Mouse (Mus musculus): ENCODE results near the gene Zbtb12. TPM values are rescaled to one million over a fixed set of nuclear protein-coding genes. Genes with fewer than 3 reads are reported as not detected.

Gene Zbtb12
- polyA plus RNA-seq, 1 experiment from 2014 or later, result 0.41 TPM

DNA sequence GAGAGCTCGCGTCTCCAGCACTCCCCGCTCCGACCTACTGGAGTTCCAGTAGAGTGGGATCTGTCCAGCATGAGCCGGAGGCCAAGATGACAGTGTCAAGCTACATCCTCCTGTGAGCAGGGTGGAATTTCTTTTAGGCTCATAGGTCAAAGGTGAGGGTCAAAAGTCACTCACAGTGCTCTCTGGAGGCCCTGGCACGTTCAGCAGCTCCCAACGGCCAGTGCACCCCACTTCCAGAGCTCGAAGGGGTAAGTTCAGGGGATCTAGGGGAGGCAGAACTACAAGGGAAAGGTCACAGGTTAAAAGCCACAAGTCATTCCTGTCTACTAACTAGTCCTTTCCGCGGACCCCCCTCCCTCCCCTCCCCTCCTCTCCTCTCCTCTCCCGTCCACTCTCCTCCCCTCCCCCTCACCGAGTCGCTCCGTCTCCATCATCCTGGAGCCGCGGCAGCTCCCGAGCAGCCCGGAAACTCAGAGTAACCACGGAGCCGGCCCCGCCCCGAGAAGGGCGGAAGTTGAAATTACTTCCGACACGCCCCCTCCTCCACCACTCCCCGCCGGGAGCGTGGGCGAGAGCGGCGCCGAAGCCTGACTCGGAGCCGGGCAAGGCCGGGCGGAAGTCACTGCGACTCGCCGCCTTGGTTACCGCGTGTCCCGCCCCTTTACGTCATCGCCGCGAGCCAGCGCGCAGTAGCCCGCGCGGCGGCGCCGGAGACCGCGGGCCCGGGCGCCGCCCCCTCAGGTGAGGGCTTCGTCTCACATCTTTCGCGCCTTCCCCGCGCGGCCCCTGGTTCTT lies 29.4 kb upstream of the Zbtb12 start, which contains the start of the genes Skiv2l and Nelfe:
TSS of gene Skiv2l (minus strand) at position 489 of the 795 bp plus-strand sequence.
TSS of gene Nelfe (plus strand) at position 670 of the 795 bp plus-strand sequence.
- Histone ChIP-seq H3K27me3 (no peaks in the 10 kb centered on the region), H3K9ac (peak within 1 kb of the TSS; percentile 83), H3K4me2 (peak within 1 kb of the TSS; percentile 99), H3K36me3 (replicated peaks) (peaks cover 62% of the 10 kb centered on the region), H3K27ac (replicated peaks) (peak within 1 kb of the TSS; percentile 78), H3K4me3 (replicated peaks) (peak within 1 kb of the TSS; percentile 86), H3K9me3 (replicated peaks) (no peaks in the 10 kb centered on the region), H3K4me1 (replicated peaks) (peaks cover 48% of the 10 kb centered on the region)
- whole genome bisulfite sequencing (ENCODE audit: insufficient replicate concordance), result 2% methylated on average over 62 of the region's 65 CpGs
- peak; percentile 92 for ATAC-seq (ENCODE audit: insufficient read depth)

DNA sequence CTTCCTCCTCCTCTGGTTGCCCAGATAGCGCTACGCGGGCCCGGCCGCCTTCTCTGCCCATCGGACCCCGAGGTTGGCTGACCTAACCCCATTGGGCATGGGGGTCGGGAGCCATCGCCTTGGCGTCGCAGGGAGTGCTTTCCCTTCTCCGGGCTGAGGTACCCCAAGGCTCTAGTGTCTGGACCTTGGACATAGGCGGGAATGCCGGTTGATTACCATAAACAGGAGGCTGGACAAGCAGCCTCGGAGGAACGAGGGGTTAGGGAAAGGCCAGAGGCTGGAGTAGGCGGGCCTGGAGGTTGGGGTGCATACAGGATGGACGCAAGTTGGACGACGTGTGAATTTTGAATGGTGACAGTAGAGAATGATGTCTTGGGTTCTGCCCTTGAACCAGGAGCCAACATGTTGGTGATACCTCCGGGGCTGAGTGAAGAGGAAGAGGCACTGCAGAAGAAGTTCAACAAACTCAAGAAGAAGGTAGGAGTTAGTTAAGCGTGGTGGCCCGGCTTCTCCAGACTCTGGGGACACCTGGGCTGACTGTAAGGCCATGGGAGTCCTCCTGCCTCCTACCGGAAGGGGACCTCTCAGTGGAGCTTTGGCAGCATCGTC lies 28.7 kb upstream of the Zbtb12 start:
- WGBS (ENCODE audit: insufficient replicate concordance), result 2% methylated on average over 25 of the region's 25 CpGs
- H3K4me2 ChIP-seq, result peak overlapping the region; percentile 99
- peak overlapping the region; percentile 83 for H3K9ac ChIP-seq
- ATAC-seq (ENCODE audit: insufficient read depth), result peak; percentile 30
- H3K36me3 ChIP-seq (replicated peaks), result peaks cover 60% of the 10 kb centered on the region
- H3K4me3 ChIP-seq (replicated peaks), result peak overlapping the region; percentile 86
- peaks cover 52% of the 10 kb centered on the region for H3K4me1 ChIP-seq (replicated peaks)
- peak overlapping the region; percentile 78 for H3K27ac ChIP-seq (replicated peaks)
- H3K9me3 ChIP-seq (replicated peaks), result no peaks in the 10 kb centered on the region
- H3K27me3 ChIP-seq, result no peaks in the 10 kb centered on the region

DNA sequence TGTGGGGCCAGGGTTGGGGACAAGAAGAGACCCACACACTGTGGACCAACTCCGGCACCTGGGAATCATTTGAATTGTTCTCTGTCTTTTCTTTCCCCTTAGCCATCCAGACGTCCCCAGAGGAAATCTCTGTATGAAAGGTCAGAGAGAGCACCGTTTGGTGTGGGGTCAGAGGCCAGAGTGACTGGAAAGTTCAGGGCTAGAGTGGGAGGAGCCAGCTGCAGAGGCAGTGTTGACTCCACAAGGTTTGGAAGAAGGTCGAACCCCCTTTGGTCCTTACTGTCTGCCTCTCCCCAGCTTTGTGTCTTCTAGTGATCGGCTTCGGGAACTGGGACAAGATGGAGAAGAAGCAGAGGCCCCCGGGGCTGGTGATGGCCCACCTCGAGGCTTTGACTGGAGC lies 25.8 kb upstream of the Zbtb12 start:
- Histone ChIP-seq H3K27me3 (no peaks in the 10 kb centered on the region), H3K9ac (no peak overlapping the region), H3K27ac (replicated peaks) (no peak overlapping the region), H3K4me2 (no peak overlapping the region), H3K36me3 (replicated peaks) (peaks cover 59% of the 10 kb centered on the region), H3K4me3 (replicated peaks) (no peak overlapping the region), H3K9me3 (replicated peaks) (no peaks in the 10 kb centered on the region), H3K4me1 (replicated peaks) (peaks cover 64% of the 10 kb centered on the region)
- 61% methylated on average over 8 of the region's 8 CpGs for WGBS (ENCODE audit: insufficient replicate concordance)
- ATAC-seq (ENCODE audit: insufficient read depth), result no peak

DNA sequence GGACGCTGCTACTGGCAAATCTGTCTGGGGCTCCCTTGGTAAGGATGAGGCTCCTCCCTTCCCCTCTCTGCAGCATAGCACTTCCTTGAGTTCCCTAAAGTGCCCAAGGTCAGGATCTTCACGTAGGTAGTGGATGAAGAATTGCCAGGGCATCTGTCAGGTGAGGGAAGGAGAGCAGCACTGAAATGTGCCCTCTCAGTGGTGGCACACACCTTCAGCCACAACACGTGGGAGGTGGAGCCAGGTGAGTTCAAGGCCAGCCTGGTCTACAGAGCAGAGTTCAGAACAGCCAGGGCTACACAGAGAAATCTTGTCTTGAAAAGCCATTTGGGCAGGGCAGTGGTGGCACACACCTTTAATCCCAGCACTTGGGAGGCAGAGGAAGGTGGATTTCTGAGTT lies 24.5 kb upstream of the Zbtb12 start:
- no peak for ATAC-seq (ENCODE audit: insufficient read depth)
- Histone ChIP-seq H3K9ac (no peak overlapping the region), H3K9me3 (replicated peaks) (no peaks in the 10 kb centered on the region), H3K36me3 (replicated peaks) (peaks cover 59% of the 10 kb centered on the region), H3K4me1 (replicated peaks) (peaks cover 64% of the 10 kb centered on the region), H3K4me2 (no peak overlapping the region), H3K27me3 (no peaks in the 10 kb centered on the region), H3K27ac (replicated peaks) (no peak overlapping the region), H3K4me3 (replicated peaks) (no peak overlapping the region)
- 65% methylated on average over 3 of the region's 3 CpGs for WGBS (ENCODE audit: insufficient replicate concordance)

DNA sequence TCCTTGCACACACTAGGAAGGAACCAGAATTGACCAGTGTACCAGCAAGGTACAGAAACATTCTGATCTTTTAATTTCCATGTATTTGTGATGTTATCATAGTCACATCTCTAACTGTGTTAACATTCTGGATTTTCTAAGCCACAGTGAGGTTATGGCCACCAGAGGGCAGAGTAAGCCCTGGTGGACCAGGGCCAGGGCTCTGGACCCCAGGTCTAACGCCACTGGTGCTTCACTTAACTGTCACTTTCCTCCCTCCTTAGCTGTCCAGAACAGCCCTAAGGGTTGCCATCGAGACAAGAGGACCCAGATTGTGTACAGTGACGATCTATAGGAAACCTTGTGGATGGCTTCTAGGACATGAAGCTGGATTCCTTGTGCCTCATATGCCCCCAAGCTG lies 23.5 kb upstream of the Zbtb12 start:
- Histone ChIP-seq H3K4me3 (replicated peaks) (no peak overlapping the region), H3K4me2 (no peak overlapping the region), H3K36me3 (replicated peaks) (peaks cover 59% of the 10 kb centered on the region), H3K9ac (no peak overlapping the region), H3K27ac (replicated peaks) (no peak overlapping the region), H3K27me3 (no peaks in the 10 kb centered on the region), H3K4me1 (replicated peaks) (peaks cover 60% of the 10 kb centered on the region), H3K9me3 (replicated peaks) (no peaks in the 10 kb centered on the region)
- no peak for ATAC-seq (ENCODE audit: insufficient read depth)
- 35% methylated on average over 3 of the region's 3 CpGs for WGBS (ENCODE audit: insufficient replicate concordance)

DNA sequence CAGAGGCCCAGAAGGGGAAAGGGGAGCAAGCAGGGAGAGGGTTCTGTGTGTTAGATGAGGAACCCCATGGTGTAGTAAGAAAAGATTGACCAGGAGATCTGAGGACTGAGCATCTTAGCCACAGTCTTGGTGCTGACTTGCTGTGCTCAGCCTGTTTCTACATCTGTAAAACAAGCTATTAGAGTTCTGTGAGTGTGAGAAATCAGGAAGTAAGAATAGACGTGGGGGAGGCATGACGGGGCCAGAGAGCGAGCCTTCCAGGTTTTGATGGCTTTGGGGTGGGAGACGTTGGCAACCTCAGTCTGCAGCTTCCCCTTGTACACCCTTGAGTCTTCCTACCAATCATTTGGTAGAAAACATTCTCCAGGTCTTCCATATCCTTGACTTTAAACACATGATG lies 20.6 kb upstream of the Zbtb12 start:
- Histone ChIP-seq H3K27me3 (no peaks in the 10 kb centered on the region), H3K27ac (replicated peaks) (no peak overlapping the region), H3K9ac (no peak overlapping the region), H3K4me1 (replicated peaks) (peaks cover 39% of the 10 kb centered on the region), H3K4me3 (replicated peaks) (no peak overlapping the region), H3K4me2 (no peak overlapping the region), H3K9me3 (replicated peaks) (no peaks in the 10 kb centered on the region), H3K36me3 (replicated peaks) (peaks cover 43% of the 10 kb centered on the region)
- WGBS (ENCODE audit: insufficient replicate concordance), result 25% methylated on average over 4 of the region's 4 CpGs
- no peak for ATAC-seq (ENCODE audit: insufficient read depth)

DNA sequence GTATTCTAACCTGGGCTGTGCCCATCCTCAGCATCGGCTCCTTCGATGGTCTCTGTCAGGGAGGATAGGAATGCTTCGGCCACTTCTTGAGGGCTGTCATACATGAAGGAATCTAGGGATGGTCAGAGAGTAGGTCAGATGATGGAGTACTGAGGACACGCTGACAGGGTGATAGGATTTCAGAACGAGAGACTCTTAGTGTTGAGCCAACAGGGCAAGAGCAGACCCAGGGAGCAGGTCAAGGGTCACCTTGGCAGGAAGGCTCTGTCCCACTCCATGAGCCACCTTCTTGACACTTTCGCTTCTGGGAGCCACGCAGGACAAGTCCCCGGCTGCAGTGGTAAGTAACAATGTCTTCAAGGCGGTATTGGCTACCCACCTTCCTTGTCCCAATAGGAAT lies 18.8 kb upstream of the Zbtb12 start:
- Histone ChIP-seq H3K27ac (replicated peaks) (no peak overlapping the region), H3K36me3 (replicated peaks) (peaks cover 26% of the 10 kb centered on the region), H3K4me1 (replicated peaks) (peaks cover 30% of the 10 kb centered on the region), H3K4me3 (replicated peaks) (peak overlapping the region; percentile 44), H3K9ac (no peak overlapping the region), H3K4me2 (peak overlapping the region; percentile 46), H3K27me3 (no peaks in the 10 kb centered on the region), H3K9me3 (replicated peaks) (no peaks in the 10 kb centered on the region)
- ATAC-seq (ENCODE audit: insufficient read depth), result no peak
- 65% methylated on average over 9 of the region's 9 CpGs for WGBS (ENCODE audit: insufficient replicate concordance)

DNA sequence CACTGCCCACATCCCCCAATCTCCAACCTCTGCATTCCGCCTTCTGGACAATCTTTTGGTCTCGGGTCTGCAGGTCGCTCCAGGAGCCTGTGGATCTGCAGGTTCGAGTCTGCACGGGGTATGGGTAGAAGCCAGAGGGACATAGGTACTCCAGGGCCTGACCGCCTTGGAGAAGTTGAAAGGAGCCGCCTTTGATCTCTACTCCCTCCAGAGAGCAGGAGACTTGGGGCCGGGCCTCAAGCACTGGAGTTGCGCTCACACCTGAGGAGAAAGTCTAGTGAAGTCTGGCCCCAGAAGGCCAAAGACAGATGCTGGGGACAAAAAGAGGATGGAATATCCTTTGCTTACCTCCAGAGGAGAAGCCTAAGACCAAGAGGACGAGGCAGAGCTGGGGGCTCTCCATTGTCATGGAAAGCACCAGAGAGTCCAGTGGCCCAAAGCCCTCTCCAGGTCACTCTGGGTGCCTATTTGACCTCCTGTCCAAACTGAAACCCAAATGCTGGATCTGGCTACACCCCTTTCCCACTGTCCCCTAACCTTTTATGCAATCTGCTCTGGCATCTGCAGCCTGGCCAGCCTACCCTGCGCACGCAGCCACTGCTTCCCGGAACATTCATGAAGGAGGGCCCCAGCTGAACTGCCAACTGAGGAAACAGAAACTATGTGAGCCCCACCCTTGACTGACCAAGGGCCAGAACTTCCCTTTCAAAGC lies 17.4 kb upstream of the Zbtb12 start:
- Histone ChIP-seq H3K4me3 (replicated peaks) (peak overlapping the region; percentile 44), H3K4me1 (replicated peaks) (peaks cover 30% of the 10 kb centered on the region), H3K36me3 (replicated peaks) (peaks cover 13% of the 10 kb centered on the region), H3K9ac (no peak overlapping the region), H3K4me2 (peak overlapping the region; percentile 46), H3K9me3 (replicated peaks) (no peaks in the 10 kb centered on the region), H3K27ac (replicated peaks) (peak overlapping the region; percentile 71), H3K27me3 (no peaks in the 10 kb centered on the region)
- ATAC-seq (ENCODE audit: insufficient read depth), result peak; percentile 79
- 47% methylated on average over 13 of the region's 13 CpGs for WGBS (ENCODE audit: insufficient replicate concordance)

DNA sequence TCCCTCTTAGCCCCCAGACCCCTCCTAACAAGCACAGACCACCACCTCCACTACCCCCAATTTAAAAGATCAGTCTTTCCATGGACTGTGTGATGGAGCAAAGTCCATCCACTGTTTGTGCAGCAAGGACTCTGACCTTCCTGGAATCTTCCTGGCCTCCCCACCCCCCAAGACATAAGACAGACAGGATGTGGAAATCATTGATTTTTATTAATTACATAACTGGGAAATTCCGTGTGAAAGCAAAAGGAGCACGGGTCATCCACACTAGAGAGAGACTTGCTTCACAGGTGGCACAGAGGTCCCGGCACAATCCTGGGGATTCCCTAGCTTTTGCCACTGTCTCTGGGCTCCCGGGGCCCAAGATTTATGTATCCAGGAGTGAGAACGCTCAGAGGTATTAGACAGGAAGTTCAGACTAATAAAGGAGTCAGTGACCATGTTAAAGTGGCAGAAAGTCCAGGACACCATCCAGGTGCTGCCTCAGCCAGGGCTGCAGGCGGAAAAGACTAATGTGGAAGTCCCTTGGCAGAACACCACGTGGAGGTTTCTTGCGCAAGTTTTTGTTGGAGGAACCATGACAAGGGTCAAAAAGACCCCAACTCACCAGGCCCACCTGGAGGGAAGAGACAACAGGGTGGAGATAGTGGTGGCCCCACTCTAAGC lies 16.7 kb upstream of the Zbtb12 start, which contains the start of gene Cfb:
TSS of gene Cfb (minus strand) at position 103 of the 666 bp plus-strand sequence.
- peak; percentile 71 for ATAC-seq (ENCODE audit: insufficient read depth)
- peaks cover 6% of the 10 kb centered on the region for H3K36me3 ChIP-seq (replicated peaks)
- H3K4me3 ChIP-seq (replicated peaks), result peak within 1 kb of the TSS; percentile 44
- no peak within 1 kb of the TSS for H3K9ac ChIP-seq
- H3K4me2 ChIP-seq, result peak within 1 kb of the TSS; percentile 46
- H3K4me1 ChIP-seq (replicated peaks), result peaks cover 26% of the 10 kb centered on the region
- WGBS (ENCODE audit: insufficient replicate concordance), result 41% methylated on average over 8 of the region's 8 CpGs
- H3K9me3 ChIP-seq (replicated peaks), result no peaks in the 10 kb centered on the region
- peak within 1 kb of the TSS; percentile 71 for H3K27ac ChIP-seq (replicated peaks)
- H3K27me3 ChIP-seq, result no peaks in the 10 kb centered on the region

DNA sequence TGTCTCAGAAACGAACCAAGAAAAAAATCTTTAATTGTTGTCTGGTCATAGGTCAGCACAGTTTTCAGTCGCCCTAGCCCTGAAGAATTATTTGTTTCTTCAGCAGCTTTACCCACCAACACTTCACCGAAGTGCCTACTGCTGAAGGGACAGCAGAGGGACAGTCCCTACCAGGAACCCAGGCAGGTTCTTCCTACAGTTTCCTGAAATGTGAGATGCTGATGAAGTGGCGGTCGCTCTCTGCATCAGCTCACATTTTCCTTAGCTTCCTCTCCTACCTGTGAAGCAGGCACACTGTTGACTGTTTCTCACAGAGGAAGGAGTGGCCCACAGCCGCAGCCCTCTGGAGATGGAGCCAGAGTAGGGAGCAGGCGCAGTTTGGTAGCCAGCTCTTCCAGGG lies 13.3 kb upstream of the Zbtb12 start:
- Histone ChIP-seq H3K36me3 (replicated peaks) (no peaks in the 10 kb centered on the region), H3K9me3 (replicated peaks) (no peaks in the 10 kb centered on the region), H3K4me2 (no peak overlapping the region), H3K27ac (replicated peaks) (no peak overlapping the region), H3K27me3 (no peaks in the 10 kb centered on the region), H3K4me3 (replicated peaks) (no peak overlapping the region), H3K4me1 (replicated peaks) (0 out of 2 replicates have a peak, but pooled peaks cover 5% of the 10 kb centered on the region), H3K9ac (no peak overlapping the region)
- no peak for ATAC-seq (ENCODE audit: insufficient read depth)
- WGBS (ENCODE audit: insufficient replicate concordance), result 48% methylated on average over 7 of the region's 7 CpGs
